Mouse (Mus musculus): Measurements from ENCODE around the gene Dnal4.

The Dnal4 gene

DNA sequence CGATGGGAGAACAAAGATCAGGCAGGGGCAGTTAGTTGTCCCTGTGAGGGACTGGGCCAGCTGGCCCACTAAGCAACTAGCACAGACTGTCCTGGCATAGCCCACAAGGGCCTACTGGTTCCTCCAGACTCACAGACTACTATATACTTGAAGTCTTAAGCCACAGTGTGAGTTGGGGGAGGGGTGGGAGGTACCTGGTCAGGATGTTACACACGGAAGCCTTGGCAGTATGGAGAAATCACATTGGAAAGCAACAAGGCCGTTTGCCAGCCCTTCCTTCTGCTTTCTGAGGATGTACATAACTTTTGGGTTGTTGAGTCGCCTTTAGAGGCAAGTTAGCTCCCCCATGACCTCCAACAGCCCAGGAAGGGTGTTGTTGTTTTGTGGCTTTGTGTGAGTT lies 44.0 kb downstream of the Dnal4 start:
- no peak for DNase-seq (ENCODE audit: low read depth)

DNA sequence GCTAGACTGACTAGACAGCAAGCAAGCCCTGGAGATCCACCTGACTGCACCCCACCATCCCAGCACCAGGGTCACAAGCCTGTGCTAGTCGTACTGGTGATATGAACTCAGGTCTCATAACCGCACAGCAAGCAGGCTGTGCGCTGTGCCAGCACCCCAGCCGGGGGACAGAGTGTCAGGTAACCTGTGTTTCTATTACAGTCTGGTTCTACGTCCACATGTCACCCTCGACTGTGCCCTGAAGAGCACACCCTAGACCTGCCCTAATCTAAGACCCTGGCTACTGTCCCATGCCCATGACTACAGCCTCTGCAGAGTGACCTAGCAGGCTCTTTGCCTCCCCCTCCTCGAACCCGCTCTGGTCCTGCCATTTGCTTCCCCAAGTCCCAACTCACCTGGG lies 44.5 kb downstream of the Dnal4 start:
- no peak for DNase-seq (ENCODE audit: low read depth)

DNA sequence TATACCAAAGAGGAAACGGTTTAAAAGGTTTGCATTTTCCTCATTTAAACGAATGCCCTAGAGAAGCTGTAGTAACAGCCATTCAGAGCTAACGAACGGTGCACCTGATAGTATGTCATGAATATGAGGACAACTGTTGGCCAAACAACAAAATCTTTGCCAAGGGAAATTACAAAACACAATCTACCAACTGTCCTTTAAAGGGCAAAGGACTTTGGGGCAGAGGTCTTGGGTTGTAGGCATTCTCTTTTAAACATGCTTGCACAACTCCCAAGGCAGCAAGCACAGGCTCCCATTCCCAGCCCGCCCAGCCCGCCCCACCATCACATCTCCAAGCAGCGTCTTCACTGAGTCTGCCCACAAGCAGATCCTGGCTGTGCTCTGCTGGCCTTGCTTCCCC lies 46.1 kb downstream of the Dnal4 start:
- DNase-seq (ENCODE audit: low read depth), result no peak

DNA sequence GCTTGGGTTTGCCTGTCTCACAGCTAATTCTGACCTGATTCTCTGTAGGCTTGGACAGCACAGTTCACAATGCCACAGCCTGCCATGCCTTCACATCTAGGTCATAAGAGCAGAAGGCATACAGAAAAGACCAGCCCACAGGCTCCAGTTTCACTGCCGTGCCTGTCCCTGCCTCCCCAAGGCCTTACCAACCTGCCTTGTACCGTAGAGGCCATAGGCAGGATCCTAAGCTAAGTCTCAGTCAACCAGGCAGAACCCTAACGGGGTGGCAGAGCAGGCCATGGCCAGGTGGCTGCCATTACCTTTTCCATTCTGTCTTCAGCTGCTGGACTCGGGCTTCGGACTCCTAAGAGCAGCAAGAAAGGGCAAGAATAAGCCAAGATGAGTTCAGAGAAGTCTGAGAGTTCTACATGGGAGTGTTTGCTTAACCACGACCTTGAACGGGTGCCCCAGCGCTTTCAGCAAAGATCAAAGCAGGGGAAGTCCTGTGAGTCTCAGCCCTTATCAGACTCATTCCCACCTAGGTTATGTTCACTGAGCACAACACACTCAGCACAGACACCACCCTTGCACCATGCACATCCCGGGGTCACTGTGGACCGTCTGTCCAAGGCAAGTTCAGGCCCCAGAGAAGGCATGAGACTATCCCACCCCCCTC lies 48.8 kb downstream of the Dnal4 start:
- peak; percentile 76 for DNase-seq (ENCODE audit: low read depth)

DNA sequence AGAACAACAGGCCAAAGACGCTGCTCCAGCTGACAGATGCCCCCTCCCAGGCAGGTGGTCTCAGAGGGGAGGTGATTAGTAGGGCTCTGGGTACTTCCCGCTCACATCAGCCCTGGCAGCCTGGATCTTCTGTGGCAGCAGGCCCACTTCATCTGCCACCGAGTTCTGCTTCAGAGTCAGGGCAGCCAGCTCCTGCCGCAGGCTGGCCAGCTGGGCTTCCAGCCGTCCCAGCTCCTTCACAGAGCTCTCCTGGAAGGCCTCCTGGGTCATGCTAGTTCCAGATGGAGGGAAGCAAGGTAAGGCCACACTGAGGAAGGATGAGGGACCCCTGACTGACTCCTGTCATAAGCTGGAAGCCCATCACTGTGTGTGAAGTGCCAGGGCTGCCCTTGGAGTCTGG lies 49.3 kb downstream of the Dnal4 start:
- DNase-seq (ENCODE audit: low read depth), result no peak

DNA sequence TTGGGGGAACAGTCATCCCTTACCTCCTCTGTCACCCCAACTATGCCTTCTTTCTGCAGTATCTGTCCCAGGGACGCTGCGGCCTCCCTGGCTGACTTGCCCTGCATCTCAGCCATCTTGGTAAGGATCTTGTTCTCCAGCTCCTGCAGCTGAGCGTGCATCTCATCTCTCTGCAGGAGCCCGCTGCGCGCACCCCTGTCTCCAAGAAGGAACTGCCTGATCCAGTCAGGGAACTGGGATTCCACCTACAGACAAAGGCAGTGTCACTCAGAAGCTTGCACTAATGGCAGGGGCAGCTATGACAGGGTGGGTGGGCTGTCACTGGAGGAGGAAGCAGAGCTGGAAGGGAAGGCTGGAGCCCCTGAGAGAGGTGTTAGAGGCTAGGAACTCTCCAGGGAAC lies 49.8 kb downstream of the Dnal4 start:
- DNase-seq (ENCODE audit: low read depth), result no peak

DNA sequence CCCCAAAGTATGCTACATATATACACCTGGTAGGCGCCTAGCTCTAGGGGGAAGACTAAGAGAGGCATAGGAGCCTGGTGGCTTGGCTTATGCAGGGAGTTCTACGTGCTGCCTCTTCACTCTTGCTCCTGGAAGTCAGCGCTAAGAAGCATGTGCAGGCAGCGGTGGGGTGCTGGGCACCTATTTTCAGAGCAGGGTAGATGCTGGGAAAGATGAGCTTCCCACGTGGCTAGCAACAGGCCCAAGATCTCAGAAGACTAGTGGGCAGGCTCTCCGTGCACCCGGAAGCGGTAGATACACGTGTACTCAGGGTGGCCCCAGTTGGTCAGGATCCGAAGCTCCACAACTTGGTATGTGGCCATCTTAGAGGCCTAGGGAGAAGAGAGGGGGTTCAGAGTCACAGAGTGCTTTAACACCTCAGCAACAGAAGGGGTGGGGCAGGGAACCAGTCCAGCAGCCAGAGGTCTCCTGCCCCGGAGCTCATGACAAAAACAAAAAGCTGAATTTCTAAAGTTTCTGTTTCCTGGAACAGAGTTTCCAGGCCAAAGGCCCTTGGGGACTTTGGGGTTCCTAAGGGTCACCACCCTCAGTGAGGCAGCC lies 52.4 kb downstream of the Dnal4 start:
- DNase-seq (ENCODE audit: low read depth), result no peak

DNA sequence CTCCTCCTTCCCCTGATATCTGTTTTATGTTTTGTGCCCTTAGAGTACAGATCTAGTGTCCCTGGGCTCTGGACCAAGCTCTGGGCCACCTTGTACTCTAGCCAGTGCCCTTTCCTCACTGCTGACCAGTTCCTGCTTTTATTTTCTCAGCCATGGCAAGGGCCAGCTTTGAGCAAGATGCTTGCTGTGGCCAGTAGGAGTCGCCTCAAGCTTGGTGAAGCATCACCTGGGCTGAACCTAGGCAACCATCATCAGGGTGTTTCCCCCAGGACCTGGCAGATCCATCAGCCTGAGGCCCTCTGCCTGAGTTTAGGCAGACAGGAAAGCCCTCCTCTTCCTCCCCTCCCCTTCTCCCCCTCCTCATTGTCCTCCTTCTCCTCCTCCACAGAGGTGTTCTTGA lies 54.2 kb downstream of the Dnal4 start:
- DNase-seq (ENCODE audit: low read depth), result peak; percentile 65

DNA sequence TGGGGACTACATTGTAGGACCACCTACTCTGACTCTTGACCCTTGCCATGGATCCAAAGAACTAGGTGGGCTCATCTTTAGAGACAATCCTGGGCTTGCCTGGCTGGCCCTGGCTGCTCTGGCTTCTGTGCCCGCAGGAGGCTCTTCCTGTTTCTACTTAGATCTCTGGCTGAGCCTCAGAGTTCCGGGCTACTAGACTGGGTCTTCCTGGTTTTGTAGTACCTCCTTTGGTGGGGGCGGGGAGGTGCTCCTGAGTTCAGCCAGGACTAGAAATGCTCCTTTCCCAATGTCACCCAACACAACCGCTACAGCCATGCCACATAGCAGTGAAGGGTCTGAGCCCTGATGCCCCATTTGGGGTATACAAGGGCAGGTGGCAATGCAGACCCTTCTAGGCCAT lies 56.9 kb downstream of the Dnal4 start:
- no peak for DNase-seq (ENCODE audit: low read depth)

DNA sequence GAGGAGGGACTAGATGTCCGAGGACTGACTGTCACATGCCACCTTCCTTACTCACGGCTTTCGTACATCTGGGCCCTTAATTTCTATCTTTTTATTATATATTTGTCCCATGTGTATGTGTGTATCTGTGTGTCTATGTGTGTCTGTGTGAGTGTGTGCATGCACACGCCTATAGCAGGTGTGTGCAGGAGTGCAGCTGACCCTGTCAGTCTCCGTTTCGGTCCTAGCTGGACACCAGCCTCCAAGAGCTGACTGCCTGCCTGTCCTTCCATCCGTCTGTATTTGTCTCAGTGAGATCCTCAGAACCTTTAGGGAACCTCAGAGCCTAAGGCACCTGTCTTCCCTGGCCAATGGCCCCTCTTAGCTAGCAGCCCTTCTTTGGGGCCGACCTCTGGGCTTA lies 57.4 kb downstream of the Dnal4 start:
- DNase-seq (ENCODE audit: low read depth), result no peak

DNA sequence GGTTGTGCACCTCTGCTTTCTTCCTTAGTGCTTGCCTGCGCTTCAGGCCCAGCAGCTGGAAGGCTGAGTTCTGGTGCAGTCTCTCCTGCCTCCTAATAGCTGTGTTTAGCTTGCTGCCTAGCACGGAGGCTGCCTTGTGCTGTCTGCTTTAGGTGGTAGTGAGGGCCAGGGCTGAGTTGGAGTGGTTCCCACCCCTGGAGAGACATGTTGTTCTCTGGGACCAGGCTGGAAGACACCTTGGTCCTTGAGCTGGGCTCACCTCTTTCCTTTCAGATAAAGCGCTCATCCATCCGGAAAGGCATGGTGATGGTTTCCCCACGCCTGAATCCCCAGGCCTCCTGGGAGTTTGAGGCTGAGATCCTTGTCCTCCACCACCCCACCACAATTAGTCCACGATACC lies 60.9 kb downstream of the Dnal4 start:
- no peak for DNase-seq (ENCODE audit: low read depth)

DNA sequence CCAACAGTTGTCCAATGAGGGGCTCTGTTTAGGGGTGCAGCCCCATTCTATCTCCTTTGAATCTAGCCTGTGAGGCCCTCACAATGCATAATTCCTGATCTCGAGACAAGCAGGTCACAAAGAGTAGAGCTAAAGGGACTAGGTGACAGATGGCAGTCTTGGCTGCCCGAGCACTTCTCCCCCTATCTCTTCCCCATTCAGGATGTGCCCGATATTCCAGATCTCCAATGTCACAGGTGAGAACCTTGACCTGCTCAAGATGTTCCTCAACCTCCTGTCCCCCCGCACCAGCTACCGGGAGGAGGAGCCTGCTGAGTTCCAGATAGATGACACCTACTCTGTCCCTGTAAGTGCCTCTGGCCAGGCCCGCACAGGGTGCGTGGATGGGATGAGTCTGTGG lies 62.0 kb downstream of the Dnal4 start:
- DNase-seq (ENCODE audit: low read depth), result no peak
